Mouse (Mus musculus) ZHBTc4 (cell line): Measurements from ENCODE around the gene March7.

Experiments used
- DNase-seq: peaks from one replicate; pipeline ENCODE4 v3.0.0-alpha.2; 2011; ENCODE audit warnings: low read depth, low spot score

Gene March7

DNA sequence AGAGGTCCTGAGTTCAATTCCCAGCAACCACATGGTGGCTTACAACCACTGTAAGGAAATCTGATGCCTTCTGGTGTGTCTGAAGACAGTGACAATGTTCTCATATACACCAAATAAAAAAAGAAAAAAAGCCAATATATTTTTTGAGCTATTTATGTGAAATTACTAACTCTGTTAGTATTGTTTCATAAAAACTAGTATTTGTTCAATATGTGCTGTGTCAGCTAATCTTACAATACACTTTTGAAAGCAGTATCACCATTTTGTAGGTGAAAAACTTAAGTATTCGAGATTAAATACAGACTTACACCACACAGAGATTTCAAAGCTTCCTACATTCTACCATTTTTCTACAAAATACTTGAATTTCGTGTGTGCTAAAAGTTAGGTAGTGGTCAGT lies 5.0 kb downstream of the March7 start:
- no peak for DNase-seq

DNA sequence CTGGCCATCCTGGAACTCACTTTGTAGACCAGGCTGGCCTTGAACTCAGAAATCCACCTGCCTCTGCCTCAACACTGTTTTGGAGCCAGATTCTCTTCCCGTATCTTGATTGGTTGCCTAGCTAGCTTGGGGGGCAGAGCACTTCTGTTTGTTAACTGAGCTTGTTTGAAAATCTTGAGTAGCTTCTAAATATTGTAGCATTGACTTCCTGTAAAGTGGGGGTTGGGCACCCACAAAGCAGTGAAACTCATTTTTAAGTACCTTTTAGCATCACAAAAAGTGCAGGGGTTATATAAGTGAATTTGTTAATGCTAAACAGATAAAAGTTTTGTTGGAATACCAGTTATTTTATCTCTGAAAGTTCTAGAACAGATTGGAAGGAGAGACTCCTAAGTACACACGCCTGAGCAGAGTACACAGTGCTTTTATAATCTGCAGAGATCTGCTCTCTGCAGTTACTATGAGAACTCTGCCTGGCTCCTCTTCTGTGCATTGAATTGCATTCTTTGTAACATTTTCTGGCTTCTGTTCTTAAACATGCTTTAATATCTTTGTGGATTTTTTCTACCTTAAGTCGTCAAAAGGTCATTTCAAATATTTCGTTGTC lies 7.0 kb downstream of the March7 start:
- no peak for DNase-seq

DNA sequence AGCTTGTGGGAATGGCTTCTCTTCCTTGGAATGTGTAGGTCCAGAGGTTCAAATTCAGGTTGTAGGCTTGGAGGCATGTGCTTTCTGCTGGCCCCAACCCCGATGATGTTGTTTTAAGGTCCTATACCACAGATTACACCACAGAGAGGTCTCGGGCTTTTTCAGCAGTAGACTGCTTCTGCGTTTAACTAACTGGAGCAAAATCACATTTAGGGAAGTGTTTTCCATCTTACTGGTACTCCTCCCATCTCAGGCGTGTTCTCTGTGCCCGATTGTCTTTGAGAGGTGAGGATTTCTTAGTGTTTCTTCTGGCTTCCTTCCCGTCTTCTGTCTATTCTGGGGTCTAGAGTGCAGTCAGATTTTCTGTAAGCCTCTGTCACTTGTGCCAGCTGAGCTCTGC lies 7.9 kb downstream of the March7 start:
- no peak for DNase-seq

DNA sequence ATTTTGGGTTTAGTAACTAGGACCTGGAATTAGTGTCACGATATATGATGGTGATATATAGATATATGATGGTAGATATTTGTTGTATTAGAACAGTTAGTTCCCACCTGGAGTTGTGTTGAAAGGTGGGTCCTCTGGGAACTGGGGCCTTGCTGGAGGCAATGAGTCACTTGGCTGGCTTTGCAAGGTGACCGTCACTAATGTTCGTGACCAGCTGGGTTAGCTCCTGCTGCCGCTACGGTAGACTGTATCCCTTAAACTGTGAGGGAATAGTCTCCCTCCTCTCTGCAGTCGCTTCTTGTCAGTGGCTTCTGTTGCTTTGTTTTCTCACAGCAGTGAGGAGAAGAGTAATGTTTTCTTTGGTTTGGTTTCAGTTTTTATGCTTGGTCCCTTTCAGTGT lies 11.5 kb downstream of the March7 start:
- DNase-seq, result no peak

DNA sequence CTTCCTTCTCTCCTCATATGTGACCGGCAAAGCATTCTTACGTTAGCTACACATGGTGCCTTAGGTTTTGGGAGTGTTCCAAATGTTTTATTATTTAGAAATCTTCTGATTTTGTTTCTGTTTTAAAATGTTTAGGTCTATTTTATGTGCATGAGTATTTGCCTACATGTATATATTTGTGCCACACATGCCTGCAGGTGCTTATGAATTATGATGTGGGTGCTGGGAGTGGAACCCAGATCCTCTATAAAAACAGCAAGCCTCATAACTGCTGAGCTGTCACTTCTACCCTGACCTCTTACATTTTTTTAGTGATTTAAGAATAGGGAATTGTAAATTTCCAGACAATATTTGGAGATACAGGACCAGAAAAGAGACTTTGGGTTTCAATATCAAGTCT lies 12.3 kb downstream of the March7 start:
- DNase-seq, result no peak

DNA sequence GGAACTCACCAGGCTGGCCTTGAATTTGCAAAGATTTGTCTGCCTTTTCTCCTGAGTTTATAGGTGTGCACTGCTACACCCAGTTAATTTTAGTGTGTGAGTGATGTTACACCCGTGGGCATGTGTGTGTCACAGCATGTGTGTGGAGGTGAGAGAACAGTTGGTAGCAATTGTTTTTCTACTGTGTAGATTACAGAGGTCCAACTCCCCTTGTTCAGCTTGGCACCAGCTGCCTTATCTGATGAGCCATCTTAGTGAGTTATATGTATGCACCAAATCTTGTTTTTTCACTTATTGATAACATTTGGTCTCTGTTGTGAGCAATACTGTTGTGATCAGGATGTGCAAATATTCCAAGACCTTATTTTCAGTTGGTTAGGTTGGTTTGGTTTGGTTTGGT lies 13.8 kb downstream of the March7 start:
- DNase-seq, result no peak

DNA sequence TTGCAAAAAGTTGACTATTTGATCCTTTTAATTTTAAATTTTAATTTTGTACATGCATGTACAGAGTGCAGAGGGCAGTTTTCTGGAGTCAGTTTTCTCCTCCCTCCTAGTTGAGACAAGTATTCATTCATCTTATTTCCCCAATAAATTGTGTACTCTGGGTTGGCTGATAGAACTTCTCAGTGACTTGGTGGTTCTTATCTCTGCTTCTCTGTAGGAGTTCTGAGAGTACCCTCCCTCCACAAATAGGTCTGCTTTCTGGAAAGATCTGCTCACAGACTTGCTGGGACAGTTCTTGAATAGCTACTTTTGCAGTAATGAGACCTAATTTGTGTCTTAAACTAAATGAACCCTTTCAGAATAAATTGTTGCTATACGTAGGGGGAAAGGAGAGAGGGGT lies 18.8 kb downstream of the March7 start:
- no peak for DNase-seq

DNA sequence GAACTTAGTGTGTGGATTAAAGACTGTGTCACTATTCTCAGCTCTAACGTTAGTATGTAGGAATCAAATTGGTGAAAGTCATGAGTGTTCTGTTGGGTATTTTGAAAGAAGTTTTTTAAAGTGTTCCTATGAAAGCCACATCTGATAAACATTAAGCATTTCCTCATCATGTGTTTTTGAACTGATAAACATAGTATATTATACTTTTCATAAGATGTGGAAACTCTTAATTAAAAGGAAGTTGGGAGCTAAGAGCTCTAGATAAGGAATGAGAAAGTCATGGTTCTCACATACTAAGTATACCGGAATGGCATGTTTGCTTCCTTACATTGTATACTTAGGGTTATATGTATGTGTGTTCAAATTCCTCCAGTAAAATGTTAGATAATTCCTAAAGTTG lies 20.7 kb downstream of the March7 start:
- DNase-seq, result no peak

DNA sequence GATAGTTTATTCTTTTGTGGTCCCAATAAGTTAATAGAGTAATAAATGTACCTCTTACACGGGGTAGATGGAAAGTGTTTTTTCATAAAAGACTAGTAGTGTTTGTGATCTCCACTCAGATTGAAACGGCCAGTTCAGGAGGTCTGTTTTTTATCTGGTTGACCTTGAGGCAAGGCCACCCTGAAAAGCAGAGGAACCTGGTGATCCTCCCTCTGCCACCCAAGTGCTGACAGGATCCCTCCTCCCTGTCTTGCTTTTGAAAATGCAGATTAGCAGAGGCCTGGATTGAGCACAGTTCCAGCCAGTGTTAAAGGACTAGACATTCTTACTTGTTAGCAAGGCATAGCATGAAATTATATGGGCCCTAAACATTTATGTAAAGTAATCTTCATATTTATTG lies 23.5 kb downstream of the March7 start:
- DNase-seq, result peak; percentile 74

DNA sequence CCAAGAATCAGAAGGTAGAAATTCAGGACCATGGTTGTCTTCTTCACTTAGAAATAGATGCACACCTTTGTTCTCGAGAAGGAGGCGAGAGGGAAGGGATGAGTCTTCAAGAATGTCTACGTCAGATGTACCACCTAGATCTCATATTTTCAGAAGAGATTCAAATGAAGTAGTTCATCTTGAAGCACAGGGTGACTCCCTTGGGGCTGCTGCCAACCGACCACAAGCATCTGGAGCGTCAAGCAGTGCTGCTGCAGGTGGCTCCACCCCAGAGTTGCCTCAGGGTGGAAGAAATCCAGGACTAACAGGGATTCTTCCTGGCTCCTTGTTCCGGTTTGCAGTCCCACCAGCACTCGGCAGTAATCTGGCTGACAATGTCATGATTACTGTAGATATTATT lies 24.8 kb downstream of the March7 start:
- DNase-seq, result peak; percentile 40

DNA sequence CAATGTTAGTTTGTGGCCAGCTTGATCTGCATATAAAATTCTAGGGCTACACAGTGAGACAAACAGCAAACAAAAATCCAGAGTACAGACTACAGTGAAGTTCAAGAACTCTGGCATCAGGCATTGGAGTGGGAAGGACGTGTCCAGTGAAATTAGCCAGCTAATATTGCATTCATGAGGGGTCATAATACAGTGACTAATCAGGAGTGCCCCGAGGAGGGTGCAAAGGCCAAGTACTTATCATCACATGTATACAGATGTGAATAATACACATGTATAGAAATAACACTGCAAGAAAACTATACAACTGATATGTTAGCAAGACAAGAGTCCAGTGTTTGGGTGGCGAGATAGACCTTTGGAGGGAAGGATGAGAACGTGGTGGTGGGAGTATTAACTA lies 43.1 kb downstream of the March7 start:
- no peak for DNase-seq

DNA sequence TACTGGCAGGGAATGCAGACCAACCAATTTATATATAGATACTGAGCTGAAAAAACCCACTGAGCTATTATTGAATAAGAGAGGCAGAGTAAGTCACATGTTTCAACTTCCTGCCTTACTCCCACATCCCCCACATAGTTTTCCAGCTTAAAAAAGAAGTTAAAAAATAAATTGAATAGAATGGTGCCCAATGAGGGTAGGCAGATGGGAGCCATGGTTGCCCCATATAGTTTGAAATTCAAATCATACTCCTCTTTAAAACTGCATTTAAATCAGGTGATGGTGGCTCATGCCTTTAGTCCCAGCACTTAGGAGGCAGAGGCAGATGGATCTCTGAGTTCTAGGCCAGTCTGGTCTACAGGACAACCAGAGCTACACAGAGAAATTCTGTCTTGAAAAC lies 43.8 kb downstream of the March7 start:
- no peak for DNase-seq

DNA sequence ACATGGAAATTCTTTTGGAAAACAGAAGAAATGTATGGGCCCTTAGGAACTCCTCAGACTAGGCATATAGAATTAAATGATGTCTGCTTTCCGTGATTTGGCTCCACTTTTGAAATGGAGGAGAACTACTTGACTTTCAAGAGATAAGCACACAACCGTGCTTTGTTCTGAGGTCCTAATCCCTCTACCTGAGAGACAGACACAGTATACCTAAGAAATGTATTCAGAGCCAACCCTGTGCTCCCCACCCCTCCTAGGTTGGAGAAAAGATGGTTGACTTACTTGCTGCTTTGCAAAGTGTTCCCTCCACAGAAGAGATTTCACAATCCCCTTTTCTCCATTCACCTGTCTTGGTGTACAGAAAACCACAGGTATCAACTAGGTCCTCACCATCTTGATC lies 47.1 kb downstream of the March7 start:
- no peak for DNase-seq

DNA sequence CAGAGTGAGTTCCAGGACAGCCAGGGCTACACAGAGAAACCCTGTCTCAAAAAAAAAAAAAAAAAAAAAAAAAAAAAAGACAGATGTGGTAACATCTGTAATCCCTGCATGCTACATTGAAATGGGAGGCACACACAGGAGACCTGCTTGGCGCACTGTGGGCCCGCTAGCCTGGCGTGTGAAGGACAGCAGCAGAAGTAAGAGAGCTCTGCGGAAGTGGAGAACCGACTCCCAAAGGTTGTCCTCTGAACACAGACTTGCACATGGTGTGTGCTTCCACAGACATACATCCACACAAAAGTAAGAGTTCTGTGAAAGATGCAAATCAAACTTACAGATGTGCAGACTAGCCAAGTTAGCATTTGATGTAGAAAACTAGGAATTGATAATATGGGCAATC lies 49.5 kb downstream of the March7 start:
- no peak for DNase-seq

DNA sequence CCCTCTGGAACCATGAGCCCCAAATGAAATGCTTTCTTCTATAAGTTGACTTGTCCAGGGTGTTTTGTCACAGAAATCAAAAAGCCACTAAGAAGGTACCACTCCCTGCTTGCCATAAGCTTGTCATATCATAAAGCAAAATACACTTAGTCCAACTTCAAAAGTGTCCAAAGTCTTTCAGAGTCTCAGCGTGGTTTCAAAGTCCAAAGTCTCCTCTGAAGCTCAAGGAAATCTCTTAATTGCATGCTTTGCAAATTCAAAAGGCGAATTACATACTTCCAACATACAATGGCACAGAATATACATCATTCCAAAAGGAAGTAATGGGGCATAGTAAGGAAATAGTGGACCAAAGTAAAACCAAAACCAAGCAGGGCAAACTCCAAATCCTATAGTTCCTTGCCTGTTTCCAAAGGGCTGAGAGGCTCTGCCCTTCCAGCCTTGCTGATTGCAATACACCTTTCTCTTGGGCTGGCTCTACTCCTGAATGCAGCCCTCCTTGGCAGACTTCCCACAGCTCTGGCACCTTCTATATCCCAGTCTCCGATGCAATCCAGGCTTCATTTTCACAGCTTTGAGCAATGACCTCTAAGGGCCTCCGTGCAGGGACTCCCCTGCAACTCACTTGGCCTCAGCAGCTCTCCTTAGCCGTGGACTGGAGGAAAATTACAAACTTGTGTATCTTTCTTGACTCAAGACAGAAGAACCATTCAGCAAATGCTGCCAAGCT lies 51.1 kb downstream of the March7 start:
- no peak for DNase-seq

DNA sequence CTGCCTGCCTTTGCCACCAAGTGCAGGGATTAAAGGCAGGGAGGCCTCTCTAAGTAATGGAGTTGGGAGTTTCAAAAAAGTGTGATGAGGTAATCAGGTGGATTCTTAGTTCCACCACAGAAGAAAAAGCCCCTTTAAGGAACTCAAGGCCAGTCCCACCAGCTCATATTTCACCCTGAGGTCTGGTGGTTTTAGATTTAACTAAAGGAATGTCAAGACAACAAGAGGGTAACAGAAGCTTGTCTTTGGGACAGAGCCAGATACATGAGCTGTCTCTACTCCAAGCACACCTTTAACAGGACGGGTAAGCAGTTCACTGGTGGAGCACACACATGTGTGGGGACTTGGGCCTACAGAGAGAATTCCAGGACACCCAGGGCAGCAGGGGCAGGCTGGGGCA lies 57.9 kb downstream of the March7 start:
- no peak for DNase-seq

DNA sequence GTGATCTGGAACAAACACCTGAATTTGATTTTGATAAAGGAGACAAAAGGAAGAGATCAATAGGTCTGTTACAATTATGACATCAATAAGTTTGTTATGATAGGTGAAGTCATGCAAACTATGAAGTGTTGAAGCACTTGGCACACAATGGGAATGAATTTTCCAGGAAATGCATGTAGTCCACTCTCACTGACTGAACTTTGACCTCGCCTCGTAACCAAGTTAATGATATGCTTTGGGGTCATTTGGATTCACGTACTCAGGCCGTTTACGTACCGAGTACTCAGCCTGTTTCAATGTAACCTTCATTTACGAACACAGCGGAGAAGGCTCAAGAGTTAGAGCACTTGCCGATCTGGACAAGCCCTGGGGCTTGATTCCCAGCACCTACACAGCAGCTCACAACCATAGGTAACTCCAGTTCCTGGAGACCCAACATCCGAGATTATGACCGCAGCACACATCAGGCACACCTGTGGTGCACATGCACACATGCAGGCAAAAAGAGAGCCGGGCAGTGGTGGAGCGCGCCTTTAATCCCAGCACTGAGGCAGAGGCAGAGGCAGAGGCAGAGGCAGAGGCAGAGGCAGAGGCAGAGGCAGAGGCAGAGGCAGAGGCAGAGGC lies 60.3 kb downstream of the March7 start:
- no peak for DNase-seq

DNA sequence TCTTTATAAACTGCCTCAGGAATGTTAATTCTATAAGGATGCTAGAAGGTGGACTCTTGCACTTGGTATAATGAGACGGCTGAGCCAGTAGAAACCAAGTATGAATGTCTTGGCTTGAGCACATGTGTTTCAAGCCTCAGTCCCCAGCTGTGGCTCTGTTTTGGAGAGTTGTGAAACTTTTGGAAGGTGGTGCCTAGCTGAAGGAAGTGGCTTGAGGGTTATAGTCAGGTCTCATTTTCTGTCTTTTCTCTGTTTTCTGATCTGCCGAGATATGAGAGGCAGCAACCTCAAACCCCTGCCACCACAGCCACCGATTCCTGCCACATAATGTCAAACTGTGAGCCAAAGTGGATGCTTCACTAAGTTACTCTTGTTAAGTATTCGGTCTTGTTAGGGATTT lies 68.9 kb downstream of the March7 start:
- DNase-seq, result no peak

DNA sequence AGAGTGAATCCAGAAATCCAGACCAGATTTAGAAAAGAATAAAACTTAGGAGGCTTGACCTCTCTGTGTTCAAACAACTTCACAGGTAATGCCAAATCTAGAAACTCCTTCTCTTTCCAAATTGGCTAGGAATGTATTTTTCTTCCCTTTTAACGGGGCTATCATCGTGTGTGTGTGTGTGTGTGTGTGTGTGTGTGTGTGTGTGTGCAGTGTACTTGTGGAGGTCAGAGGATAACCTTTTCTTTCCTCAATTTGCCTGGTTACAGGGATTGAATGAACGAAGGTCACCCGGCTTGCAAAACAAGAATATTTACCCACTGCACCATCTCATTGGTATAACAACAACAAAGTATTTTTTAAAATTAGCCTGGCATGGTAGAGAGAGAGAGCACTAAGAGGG lies 72.9 kb downstream of the March7 start:
- no peak for DNase-seq

DNA sequence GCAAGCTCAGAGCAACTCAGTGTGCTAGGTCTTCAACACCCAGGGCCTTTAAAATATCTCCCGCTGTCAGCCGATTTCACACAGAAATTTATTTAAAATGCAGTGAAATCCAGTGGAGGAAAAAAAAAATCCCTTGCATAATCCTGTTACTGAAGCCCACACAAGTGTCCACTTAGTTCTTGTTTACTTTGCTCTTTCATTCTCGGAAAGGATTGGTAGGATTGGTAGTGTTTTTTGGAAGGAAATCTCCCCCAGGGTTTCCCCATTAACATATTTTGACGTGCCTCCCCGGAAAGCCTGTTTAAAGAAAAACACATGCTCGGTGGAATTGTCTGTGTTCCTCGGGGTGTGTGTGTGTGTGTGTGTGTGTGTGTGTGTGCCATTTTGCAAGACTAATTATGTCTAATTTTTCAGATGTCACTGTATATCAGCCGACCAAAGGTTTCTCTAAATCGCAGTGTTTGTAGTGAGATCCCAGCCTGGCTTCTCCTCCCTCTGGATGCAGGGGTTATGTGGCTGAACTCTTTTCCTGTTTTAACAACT lies 73.6 kb downstream of the March7 start:
- no peak for DNase-seq

DNA sequence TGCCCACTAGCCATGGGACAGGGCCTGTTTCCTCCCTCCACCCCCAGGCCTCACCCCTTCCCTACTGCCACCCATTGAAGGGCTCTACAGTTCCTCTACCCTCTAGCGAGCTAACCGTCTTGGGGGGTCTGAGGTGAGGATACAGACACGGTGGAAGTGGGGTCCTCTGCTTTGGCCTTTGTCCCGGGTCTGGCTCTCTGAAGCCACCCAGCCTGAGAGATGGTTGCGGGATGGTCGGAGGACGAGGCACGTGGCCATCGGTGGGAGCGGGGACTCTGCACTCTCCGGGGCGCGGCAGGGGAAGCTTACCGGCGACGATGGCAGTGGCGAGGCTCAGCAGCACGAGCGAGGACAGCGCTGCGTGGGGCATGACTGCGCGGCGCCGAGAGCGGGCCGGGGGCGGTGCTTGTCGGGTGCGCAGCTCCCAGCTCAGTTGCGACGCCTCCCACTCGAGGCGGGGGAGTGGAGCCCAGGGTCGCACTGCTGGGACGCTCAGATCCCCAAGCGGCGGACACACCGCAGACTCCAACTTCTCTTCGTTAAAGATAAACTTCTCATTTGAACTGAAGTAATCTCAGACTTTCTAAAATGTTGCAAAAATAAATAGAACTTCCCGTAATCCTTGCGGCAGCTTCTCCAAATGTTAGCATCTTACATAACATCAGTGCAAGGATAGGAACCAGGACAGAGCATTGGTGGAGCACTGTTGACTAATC lies 74.2 kb downstream of the March7 start:
- peak; percentile 71 for DNase-seq

DNA sequence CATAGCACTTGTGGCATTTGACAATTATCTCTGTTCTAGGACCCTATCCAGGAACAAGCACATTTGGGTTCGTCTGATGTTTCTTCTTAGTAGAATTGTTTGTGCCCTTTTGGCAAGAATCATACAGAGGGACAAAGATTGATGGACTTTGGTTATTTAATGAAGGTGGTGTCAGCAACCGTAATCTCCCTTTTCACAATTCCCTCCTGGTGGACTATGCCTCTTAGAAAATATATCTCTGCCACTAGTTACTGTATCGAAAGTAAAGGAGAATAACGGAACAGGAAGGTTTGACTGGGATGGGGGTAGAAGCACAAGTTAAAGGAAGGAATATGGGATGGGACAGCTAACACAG lies 74.8 kb downstream of the March7 start, which contains the start of gene Cd302:
Gene Cd302 (minus strand): TSS at position 22 of the 355 bp plus-strand sequence.
- no peak for DNase-seq
